Mouse (Mus musculus): ENCODE data around the gene Ophn1.

DNA sequence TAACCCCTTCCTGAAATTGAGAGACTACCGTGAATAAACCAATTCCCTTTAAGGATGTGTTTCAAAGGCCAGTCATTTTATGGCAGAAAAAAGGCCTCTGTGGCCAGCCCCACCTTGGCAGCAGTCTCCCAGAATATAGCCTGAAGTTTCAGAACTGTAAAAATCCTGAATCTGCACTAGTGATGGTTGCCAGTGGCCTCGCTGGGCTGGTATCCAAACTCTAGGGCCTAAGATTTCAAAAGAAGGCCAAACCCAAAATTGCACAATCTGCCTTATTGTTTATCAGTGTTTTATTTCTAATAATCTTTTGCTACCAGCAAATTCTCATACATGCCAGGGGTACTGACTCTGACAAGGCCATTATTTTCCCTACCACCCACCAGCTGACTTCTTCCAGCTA, 34.8 kb downstream of the Ophn1 start:
- TF ChIP-seq POLR2A (IDR thresholded peaks at IDR 0.05; ENCODE audit: control insufficient read depth, low read depth, low read length) (no peak), CTCF (IDR thresholded peaks at IDR 0.05; ENCODE audit: control insufficient read depth, insufficient read depth, insufficient replicate concordance, low read depth, low read length) (no peak)

Data from testis, adult 2 months (tissue).